Mouse (Mus musculus) splenic B cell, adult 2 months (primary cell): ENCODE measurements around the gene Cacng7.
"Not testable (repeated sequence)": the region's sequence is repeated elsewhere in the genome, so short reads cannot be mapped to it uniquely, and the experiment has no call there.

Experiments used
- DNase-seq: peaks from one replicate; pipeline ENCODE4 v3.0.0-alpha.2; 2011; ENCODE audit warnings: low read depth, low spot score
- H3K27me3 ChIP-seq: 2 replicates; pipeline ENCODE4 v1.6.1; 2012; ENCODE audit warnings: mild to moderate bottlenecking, low read length, moderate library complexity, mixed read lengths; ENCODE audit not compliant: control insufficient read depth, poor library complexity, insufficient read depth, severe bottlenecking
- H3K36me3 ChIP-seq: 2 replicates; pipeline ENCODE4 v1.6.1; 2012; ENCODE audit warnings: mild to moderate bottlenecking, low read length, moderate library complexity, mixed read lengths; ENCODE audit not compliant: control insufficient read depth, poor library complexity, insufficient read depth, severe bottlenecking

Cacng7 gene

GRCm38 (mm10) chr7:3332619-3333521 lies at the start of gene Cacng7:
Gene Cacng7 (plus strand): TSS chr7:3332955.
- DNase-seq = no peak
- no peaks in the 10 kb centered on the region for H3K27me3 ChIP-seq
- no peaks in the 10 kb centered on the region for H3K36me3 ChIP-seq

DNA sequence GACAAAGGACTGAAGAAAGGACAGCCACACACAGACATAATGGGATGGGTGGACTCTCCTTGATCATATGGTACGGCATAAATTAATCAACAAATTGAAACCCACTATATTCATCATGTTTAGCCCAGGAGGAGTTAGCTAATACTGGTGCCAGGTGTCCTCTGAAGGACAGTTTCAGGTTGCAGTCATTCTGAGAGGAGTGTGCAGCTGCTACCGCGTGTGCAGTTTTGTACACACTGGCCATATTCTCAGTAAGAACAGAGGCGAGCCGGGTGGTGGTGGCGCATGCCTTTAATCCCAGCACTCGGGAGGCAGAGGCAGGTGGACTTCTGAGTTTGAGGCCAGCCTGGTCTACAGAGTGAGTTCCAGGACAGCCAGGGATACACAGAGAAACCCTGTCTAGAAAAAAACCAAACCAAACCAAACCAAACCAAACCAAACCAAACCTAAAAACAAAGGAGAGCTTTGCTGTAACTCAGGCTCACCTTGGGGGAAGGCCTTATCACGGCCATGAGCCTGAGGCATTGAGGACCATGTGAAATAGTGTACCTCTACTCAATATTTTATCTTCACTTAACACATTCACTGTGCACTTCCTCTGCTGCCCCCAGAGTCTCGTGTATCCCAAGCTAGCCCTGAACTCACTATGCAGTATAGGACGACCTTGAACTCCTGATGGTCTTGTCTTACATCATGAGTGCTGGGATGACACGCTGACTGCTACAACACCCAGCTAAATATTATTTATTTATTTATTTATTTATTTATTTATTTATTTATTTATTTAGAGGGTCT lies 49.5 kb upstream of the Cacng7 start:
- Histone ChIP-seq H3K36me3 (no peaks in the 10 kb centered on the region), H3K27me3 (no peaks in the 10 kb centered on the region)
- DNase-seq = no peak

DNA sequence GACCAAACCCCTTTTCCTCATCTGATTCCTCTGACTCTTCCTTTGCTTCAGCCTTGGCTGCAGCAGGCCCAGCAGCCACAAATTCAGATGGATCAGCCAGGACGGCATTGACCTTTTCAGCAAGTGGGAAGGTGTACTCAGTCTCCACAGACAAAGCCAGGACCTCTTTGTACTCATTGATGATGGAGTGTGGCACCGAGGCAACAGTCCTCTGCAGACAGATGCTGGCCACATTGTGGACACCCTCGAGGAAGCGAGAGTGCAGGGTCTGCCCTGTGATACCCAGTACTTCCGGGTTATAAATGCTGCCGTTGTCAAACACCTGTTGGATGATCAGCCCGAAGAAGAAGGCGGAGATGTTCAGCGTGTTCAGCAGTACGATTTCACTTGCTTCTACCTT lies 48.2 kb upstream of the Cacng7 start:
- Histone ChIP-seq H3K36me3 (no peaks in the 10 kb centered on the region), H3K27me3 (no peaks in the 10 kb centered on the region)
- DNase-seq = no peak

DNA sequence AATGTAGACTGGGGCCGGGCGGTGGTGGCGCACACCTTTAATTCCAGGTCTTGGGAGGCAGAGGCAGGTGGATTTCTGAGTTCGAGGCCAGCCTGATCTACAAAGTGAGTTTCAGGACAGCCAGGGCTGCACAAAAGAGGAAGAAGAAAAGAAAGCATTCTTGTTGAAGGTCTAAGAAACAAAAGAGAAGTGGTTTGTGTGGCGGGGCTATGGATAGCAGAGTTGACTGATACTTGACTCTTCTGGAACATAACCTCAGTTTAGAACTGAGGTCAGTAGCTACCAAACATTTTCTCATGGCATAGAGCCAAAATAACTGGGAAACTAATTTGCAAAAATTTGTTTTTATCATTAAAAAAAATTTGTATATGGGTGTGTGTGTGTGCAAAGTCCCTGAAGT lies 46.7 kb upstream of the Cacng7 start:
- H3K36me3 ChIP-seq = no peaks in the 10 kb centered on the region
- peak; percentile 67 for DNase-seq

GRCm38 (mm10) chr7:3287186-3287585 lies 45.6 kb upstream of the Cacng7 start:
- Histone ChIP-seq H3K36me3 (no peaks in the 10 kb centered on the region), H3K27me3 (no peaks in the 10 kb centered on the region)
- DNase-seq = no peak

More for the DNA sequence above, 46.7 kb upstream of the Cacng7 start:
- no peaks in the 10 kb centered on the region for H3K27me3 ChIP-seq

GRCm38 (mm10) chr7:3288976-3289970 lies 43.5 kb upstream of the Cacng7 start, which contains the start of the genes Myadm and Prkcg:
Gene Myadm (plus strand): TSS chr7:3289080.
Gene Prkcg (plus strand): TSS chr7:3289179.
- peak; percentile 79 for DNase-seq
- H3K27me3 ChIP-seq = no peaks in the 10 kb centered on the region
- H3K36me3 ChIP-seq = no peaks in the 10 kb centered on the region

DNA sequence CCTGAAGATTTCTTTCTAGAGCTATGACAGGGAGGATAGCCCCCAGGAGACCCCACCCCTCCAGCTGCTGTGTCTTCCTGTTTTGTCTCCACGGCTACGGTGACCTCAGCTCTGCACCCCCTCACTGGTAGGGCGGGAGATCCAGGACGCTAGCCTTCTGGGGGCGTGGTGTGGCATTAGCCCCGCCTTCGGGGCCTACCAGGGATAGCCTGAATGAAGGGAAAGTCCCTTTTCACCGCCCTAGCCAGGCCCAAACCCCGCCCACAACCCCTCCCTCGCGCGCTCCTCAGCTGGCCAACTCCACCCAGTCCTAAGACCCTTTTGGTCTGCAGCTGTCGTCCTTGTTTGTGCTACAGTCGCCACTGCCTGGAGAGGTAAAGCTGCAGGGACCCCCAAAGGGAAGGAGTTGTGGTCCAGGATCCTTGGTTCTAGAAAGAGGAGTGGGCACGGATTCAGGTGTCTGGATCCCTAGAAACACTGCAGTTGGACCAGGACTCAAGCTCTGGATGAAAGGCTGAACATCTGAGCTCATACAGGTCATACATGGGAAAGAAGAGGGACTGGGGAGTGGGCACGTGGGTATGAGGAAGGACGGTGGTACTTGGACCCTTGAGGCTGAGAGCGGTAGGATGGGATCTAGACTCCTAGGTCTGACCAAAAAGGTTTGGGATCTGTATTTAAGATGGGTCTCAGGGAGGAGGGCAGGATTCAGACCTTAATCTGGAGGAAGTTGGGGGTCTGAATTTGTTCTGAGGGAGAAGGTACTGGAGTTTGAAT lies 42.3 kb upstream of the Cacng7 start:
- Histone ChIP-seq H3K36me3 (no peaks in the 10 kb centered on the region), H3K27me3 (no peaks in the 10 kb centered on the region)
- DNase-seq = peak; percentile 99

GRCm38 (mm10) chr7:3291197-3291596 lies 41.6 kb upstream of the Cacng7 start:
- DNase-seq = peak; percentile 51
- Histone ChIP-seq H3K36me3 (no peaks in the 10 kb centered on the region), H3K27me3 (no peaks in the 10 kb centered on the region)

DNA sequence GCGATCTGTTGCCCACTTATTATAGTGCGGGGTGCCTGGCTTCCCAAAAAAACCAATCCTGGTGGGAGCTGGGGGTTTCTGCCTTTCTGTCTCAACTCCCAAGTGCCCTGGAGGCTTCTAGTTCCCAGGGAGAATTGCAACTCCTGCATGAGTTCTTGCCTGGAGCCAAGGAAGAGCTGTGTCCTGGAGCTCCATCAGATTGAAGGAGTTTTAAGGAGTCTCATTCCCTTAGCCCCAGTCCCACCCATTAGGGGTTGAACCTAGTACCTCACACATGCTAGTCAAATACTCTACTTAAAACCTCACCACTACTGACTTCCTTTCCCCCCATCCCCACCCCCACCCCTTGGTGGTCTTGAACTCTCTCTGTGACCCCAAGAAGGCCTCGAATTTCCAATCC lies 41.0 kb upstream of the Cacng7 start:
- Histone ChIP-seq H3K27me3 (no peaks in the 10 kb centered on the region), H3K36me3 (peaks cover 2% of the 10 kb centered on the region; the same call in 1 of the 2 replicates)
- DNase-seq = no peak

GRCm38 (mm10) chr7:3292271-3292670 lies 40.5 kb upstream of the Cacng7 start:
- H3K27me3 ChIP-seq, DNase-seq, H3K36me3 ChIP-seq: not testable (repeated sequence)

DNA sequence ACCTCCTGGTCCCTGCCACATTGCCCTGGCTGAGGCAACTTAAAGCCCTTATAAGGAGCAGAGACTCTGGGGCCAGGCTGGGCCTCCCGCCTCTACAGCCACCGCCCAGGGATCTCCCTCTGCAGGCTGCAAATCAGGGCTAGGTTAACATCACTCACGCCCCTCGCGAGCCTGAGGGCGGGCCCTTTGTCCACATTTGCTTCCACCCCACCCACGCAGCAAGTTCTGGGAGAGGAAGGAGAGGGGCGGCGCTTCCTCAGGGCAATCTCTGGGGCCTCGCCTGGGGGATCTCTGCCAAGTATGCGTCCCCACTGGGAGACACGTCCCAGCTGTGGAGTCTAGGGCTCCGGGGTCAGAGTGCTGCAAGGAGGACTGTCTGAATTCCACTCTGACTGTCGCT lies 40.0 kb upstream of the Cacng7 start:
- H3K27me3 ChIP-seq = no peaks in the 10 kb centered on the region
- DNase-seq = peak; percentile 62

DNA sequence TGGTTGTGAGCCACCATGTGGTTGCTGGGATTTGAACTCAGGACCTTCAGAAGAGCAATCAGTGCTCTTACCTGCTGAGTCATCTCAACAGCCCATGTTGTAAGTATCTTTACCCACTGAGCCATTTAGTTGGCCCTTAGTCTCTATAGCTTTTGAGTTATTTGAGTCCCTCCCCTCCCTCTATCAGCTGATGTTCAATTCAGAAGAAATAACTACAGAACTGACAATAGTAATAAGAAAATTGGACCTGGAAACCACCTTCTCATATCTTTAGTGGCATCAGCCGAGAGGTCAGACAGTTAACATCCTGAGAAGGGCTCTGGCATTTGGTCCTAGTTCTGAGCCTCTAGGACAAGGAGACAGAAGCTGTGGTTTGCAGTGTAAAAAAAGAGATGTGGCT lies 38.0 kb upstream of the Cacng7 start:
- DNase-seq = no peak
- peaks cover 4% of the 10 kb centered on the region for H3K36me3 ChIP-seq
- no peaks in the 10 kb centered on the region for H3K27me3 ChIP-seq

More for the DNA sequence above, 40.0 kb upstream of the Cacng7 start:
- H3K36me3 ChIP-seq = peaks cover 3% of the 10 kb centered on the region

GRCm38 (mm10) chr7:3295321-3296110 lies 37.2 kb upstream of the Cacng7 start:
- H3K27me3 ChIP-seq = no peaks in the 10 kb centered on the region
- peak; percentile 51 for DNase-seq
- peaks cover 4% of the 10 kb centered on the region for H3K36me3 ChIP-seq
